Mouse (Mus musculus) spleen, adult 12 weeks (tissue): Measurements from ENCODE around the gene Rsad1.

Source experiments
- DNase-seq: peaks from one replicate; pipeline ENCODE4 v3.0.0; 2022; ENCODE audit warnings: low spot score

The Rsad1 gene

GRCm38 (mm10) chr11:94491749-94492099 lies 57.3 kb downstream of the Rsad1 start:
- no peak for DNase-seq

- no peak for DNase-seq
Observed at GRCm38 (mm10) chr11:94491035-94491748, 57.9 kb downstream of the Rsad1 start.
